Mouse (Mus musculus) spleen, postnatal 36 days (tissue): ENCODE results near the gene Gm15294.

ENCODE experiments used
- DNase-seq, 2 experiments: peaks; one replicate each; pipeline ENCODE4 v3.0.0; 2022; ENCODE audit warnings: low spot score in 2 of 2, mixed read lengths in 1 of 2

The Gm15294 gene

GRCm38 (mm10) chrX:141875135-141875534 lies at the start of gene Gm15294:
Gm15294 (minus strand) TSS chrX:141875235.
- DNase-seq, result no peak

- no peak for DNase-seq
Measured at GRCm38 (mm10) chrX:141884336-141885048, 9.5 kb upstream of the Gm15294 start.

GRCm38 (mm10) chrX:141874024-141874423 lies 1.0 kb downstream of the Gm15294 start:
- DNase-seq, result no peak

GRCm38 (mm10) chrX:141873597-141873996 lies 1.4 kb downstream of the Gm15294 start:
- DNase-seq, result no peak

- no peak for DNase-seq
Measured at GRCm38 (mm10) chrX:141855684-141856396, 19.2 kb downstream of the Gm15294 start.
